Mouse (Mus musculus) megakaryocyte, embryonic 14.5 days (primary cell): Measurements from ENCODE around the gene BC053393.

Source experiments
- FLI1 ChIP-seq: IDR thresholded peaks from 2 replicates; pipeline ENCODE4 v1.6.1; 2012; ENCODE audit warnings: low read length, inconsistent platforms, mixed read lengths
- GATA1 ChIP-seq: IDR thresholded peaks from 3 replicates; pipeline ENCODE4 v1.6.1; 2012; ENCODE audit warnings: mixed read lengths, low read length, inconsistent platforms, borderline replicate concordance

GRCm38 (mm10) chr11:46564671-46565070, 6.7 kb upstream of the BC053393 start:
- no peak for TF ChIP-seq GATA1
- no peak for TF ChIP-seq FLI1
